Mouse (Mus musculus) stomach, embryonic 16.5 days (tissue): ENCODE results near the gene Cacna1c. TPM values are rescaled to one million over a fixed set of nuclear protein-coding genes. Genes with fewer than 3 reads are reported as not detected.

ENCODE experiments used
- ATAC-seq: fragments of 200-750 bp; cut with Nextera tagmentation; 2 replicates; pipeline ENCODE4 v1.8.0; 2017; ENCODE audit warnings: moderate number of reproducible peaks, moderate TSS enrichment; ENCODE audit not compliant: insufficient read depth, low FRiP score
- H3K27ac ChIP-seq: fragments of 300-500 bp; sonication (generic); 2 replicates; pipeline ENCODE4 v1.5.1; 2014; ENCODE audit warnings: low read length
- H3K27me3 ChIP-seq: fragments of 300-500 bp; sonication (generic); 2 replicates; pipeline ENCODE4 v1.6.1; 2014; ENCODE audit warnings: low read length, control low read depth, mixed read lengths; ENCODE audit not compliant: control insufficient read depth, insufficient read depth
- H3K36me3 ChIP-seq: fragments of 300-500 bp; sonication (generic); 2 replicates; pipeline ENCODE4 v1.6.1; 2014; ENCODE audit warnings: low read length; ENCODE audit not compliant: control insufficient read depth, insufficient read depth
- H3K4me1 ChIP-seq: fragments of 300-500 bp; sonication (generic); 2 replicates; pipeline ENCODE4 v1.6.1; 2014; ENCODE audit warnings: low read length, control low read depth, mixed read lengths; ENCODE audit not compliant: control insufficient read depth, insufficient read depth
- H3K4me2 ChIP-seq: fragments of 300-500 bp; sonication (generic); 2 replicates; pipeline ENCODE4 v1.6.1; 2014; ENCODE audit warnings: low read depth, low read length, mixed read lengths
- H3K4me3 ChIP-seq: fragments of 300-500 bp; sonication (generic); replicated peaks from 2 replicates; pipeline ENCODE4 v1.5.1; 2014; ENCODE audit warnings: mild to moderate bottlenecking, low read length
- H3K9ac ChIP-seq: fragments of 300-500 bp; sonication (generic); 2 replicates; pipeline ENCODE4 v1.6.1; 2014; ENCODE audit warnings: low read length
- H3K9me3 ChIP-seq: fragments of 300-500 bp; sonication (generic); replicated peaks from 2 replicates; pipeline ENCODE4 v1.6.1; 2016; ENCODE audit warnings: low read length, control low read depth; ENCODE audit not compliant: control insufficient read depth
- WGBS: fragments of 180-500 bp; shearing (Covaris S2); extraction: QIAGEN DNeasy Blood & Tissue Kit; methylation state at CpG from one replicate; pipeline ENCODE4 v1.1.7; 2014; 5-methylcytosine and 5-hydroxymethylcytosine counted together
- polyA plus RNA-seq: library from polyadenylated mRNA; unstranded; fragments of >200 nt; fragmentation: Nextera tagmentation; extraction: Ambion mirVana; gene quantifications from 2 replicates; pipeline ENCODE4 v1.2.1, GENCODE M21; 2015

The Cacna1c gene
- polyA plus RNA-seq, 1 experiment from 2014 or later, result 4.3 TPM

DNA sequence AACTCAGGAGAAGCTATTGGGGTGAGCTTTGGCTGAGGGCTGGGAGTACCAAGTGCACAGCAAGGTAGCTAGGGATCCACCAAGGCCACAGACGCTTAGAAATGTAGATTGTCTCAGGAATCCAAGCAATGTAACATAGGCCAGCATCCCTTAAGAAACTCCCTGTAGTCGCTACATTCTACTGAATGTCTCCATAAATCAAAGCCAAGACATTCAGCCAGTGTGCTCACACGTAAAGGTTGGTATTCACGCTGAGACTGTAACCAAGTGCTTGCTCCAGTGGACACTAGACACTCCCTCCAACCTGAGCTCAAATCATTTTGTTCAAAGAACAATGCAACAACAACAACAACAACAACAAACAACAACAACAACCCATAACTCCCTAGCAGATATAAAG is 368.0 kb downstream of the Cacna1c start:
- no peak for ATAC-seq
- no peak overlapping the region for H3K9ac ChIP-seq
- H3K27me3 ChIP-seq, result no peaks in the 10 kb centered on the region
- peaks cover 8% of the 10 kb centered on the region; the same call in 1 of the 2 replicates for H3K4me1 ChIP-seq
- no peak overlapping the region; the same call in 1 of the 2 replicates for H3K27ac ChIP-seq
- 55% methylated on average over 4 of the region's 4 CpGs for WGBS
- 0 out of 2 replicates have a peak, but pooled peaks cover 4% of the 10 kb centered on the region for H3K9me3 ChIP-seq
- H3K4me3 ChIP-seq, result no peak overlapping the region
- H3K4me2 ChIP-seq, result no peak overlapping the region
- H3K36me3 ChIP-seq, result no peaks in the 10 kb centered on the region

- no peak overlapping the region for H3K27ac ChIP-seq
- 51% methylated on average over 8 of the region's 8 CpGs for WGBS
- H3K4me2 ChIP-seq, result no peak overlapping the region
- no peak overlapping the region for H3K4me3 ChIP-seq
- H3K9me3 ChIP-seq, result 0 out of 2 replicates have a peak, but pooled peaks cover 4% of the 10 kb centered on the region
- no peak for ATAC-seq
- no peak overlapping the region for H3K9ac ChIP-seq
- no peaks in the 10 kb centered on the region for H3K36me3 ChIP-seq
- H3K4me1 ChIP-seq, result peaks cover 8% of the 10 kb centered on the region; the same call in 1 of the 2 replicates
- no peaks in the 10 kb centered on the region for H3K27me3 ChIP-seq
Observed at GRCm38 (mm10) chr6:118827560-118827959, 368.7 kb downstream of the Cacna1c start.

GRCm38 (mm10) chr6:118825400-118825871 is 370.8 kb downstream of the Cacna1c start:
- Histone ChIP-seq H3K9ac (no peak overlapping the region), H3K27ac (0 out of 2 replicates have a peak overlapping the region, but pooled peaks have one; percentile 12), H3K4me2 (no peak overlapping the region), H3K36me3 (no peaks in the 10 kb centered on the region), H3K4me1 (peaks cover 10% of the 10 kb centered on the region; the same call in 1 of the 2 replicates), H3K27me3 (no peaks in the 10 kb centered on the region), H3K9me3 (0 out of 2 replicates have a peak, but pooled peaks cover 4% of the 10 kb centered on the region), H3K4me3 (no peak overlapping the region)
- no peak for ATAC-seq
- WGBS, result 46% methylated on average over 6 of the region's 6 CpGs

GRCm38 (mm10) chr6:118821536-118821935 is 374.7 kb downstream of the Cacna1c start:
- no peak overlapping the region for H3K27ac ChIP-seq
- WGBS, result 75% methylated on average over 5 of the region's 5 CpGs

GRCm38 (mm10) chr6:118819657-118820056 is 376.6 kb downstream of the Cacna1c start:
- 51% methylated on average over 7 of the region's 7 CpGs for WGBS
- H3K4me3 ChIP-seq, result no peak overlapping the region

More at GRCm38 (mm10) chr6:118821536-118821935, 374.7 kb downstream of the Cacna1c start:
- Histone ChIP-seq H3K4me3 (no peak overlapping the region), H3K4me2 (no peak overlapping the region), H3K4me1 (peaks cover 10% of the 10 kb centered on the region; the same call in 1 of the 2 replicates), H3K9me3 (no peaks in the 10 kb centered on the region), H3K9ac (no peak overlapping the region), H3K27me3 (no peaks in the 10 kb centered on the region), H3K36me3 (no peaks in the 10 kb centered on the region)
- no peak for ATAC-seq

GRCm38 (mm10) chr6:118817928-118818503 is 378.2 kb downstream of the Cacna1c start:
- 50% methylated on average over 5 of the region's 5 CpGs for WGBS
- no peak for ATAC-seq

More at GRCm38 (mm10) chr6:118819657-118820056, 376.6 kb downstream of the Cacna1c start:
- ATAC-seq, result no peak
- Histone ChIP-seq H3K36me3 (no peaks in the 10 kb centered on the region), H3K9ac (no peak overlapping the region), H3K27me3 (no peaks in the 10 kb centered on the region), H3K4me2 (no peak overlapping the region), H3K27ac (no peak overlapping the region), H3K9me3 (no peaks in the 10 kb centered on the region), H3K4me1 (0 out of 2 replicates have a peak, but pooled peaks cover 6% of the 10 kb centered on the region)

GRCm38 (mm10) chr6:118816253-118816652 is 380.0 kb downstream of the Cacna1c start:
- Histone ChIP-seq H3K9ac (no peak overlapping the region), H3K27ac (no peak overlapping the region), H3K27me3 (no peaks in the 10 kb centered on the region), H3K4me3 (no peak overlapping the region), H3K36me3 (no peaks in the 10 kb centered on the region), H3K4me1 (0 out of 2 replicates have a peak, but pooled peaks cover 6% of the 10 kb centered on the region), H3K4me2 (no peak overlapping the region), H3K9me3 (no peaks in the 10 kb centered on the region)
- WGBS, result 83% methylated on average over 6 of the region's 6 CpGs
- no peak for ATAC-seq

More at GRCm38 (mm10) chr6:118817928-118818503, 378.2 kb downstream of the Cacna1c start:
- no peaks in the 10 kb centered on the region for H3K9me3 ChIP-seq
- 0 out of 2 replicates have a peak, but pooled peaks cover 6% of the 10 kb centered on the region for H3K4me1 ChIP-seq
- no peak overlapping the region for H3K9ac ChIP-seq
- no peak overlapping the region for H3K4me2 ChIP-seq
- no peaks in the 10 kb centered on the region for H3K27me3 ChIP-seq
- no peaks in the 10 kb centered on the region for H3K36me3 ChIP-seq
- no peak overlapping the region for H3K4me3 ChIP-seq
- no peak overlapping the region for H3K27ac ChIP-seq

- Histone ChIP-seq H3K4me1 (no peaks in the 10 kb centered on the region), H3K27ac (no peak overlapping the region), H3K4me2 (no peak overlapping the region), H3K4me3 (no peak overlapping the region), H3K9ac (no peak overlapping the region), H3K27me3 (no peaks in the 10 kb centered on the region), H3K36me3 (no peaks in the 10 kb centered on the region), H3K9me3 (no peaks in the 10 kb centered on the region)
- WGBS, result 62% methylated on average over 3 of the region's 3 CpGs
- ATAC-seq, result no peak
Observed at GRCm38 (mm10) chr6:118812556-118812955, 383.7 kb downstream of the Cacna1c start.

DNA sequence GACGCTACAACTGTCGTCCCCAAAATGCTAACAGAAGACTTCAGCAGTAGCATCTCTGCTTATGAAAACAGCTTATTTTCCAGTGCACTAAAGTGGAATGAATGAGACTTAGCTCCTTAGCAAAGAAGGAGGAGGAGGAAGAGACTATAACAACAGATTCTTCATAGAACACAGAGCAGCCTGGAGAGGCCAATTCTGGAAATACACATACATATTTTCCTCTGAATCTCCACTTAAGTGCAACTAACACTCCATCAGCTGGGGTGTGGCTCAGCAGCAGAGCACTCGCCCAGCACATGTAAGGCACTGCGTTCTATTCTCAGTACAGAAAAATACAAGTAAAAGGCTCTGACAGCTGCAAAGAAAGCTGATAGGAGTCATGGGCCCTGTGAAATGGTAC is 384.2 kb downstream of the Cacna1c start:
- H3K4me1 ChIP-seq, result no peaks in the 10 kb centered on the region
- H3K9ac ChIP-seq, result no peak overlapping the region
- 82% methylated on average over 4 of the region's 4 CpGs for WGBS
- H3K4me2 ChIP-seq, result no peak overlapping the region
- ATAC-seq, result no peak
- H3K36me3 ChIP-seq, result no peaks in the 10 kb centered on the region
- H3K27ac ChIP-seq, result no peak overlapping the region
- no peaks in the 10 kb centered on the region for H3K9me3 ChIP-seq
- H3K4me3 ChIP-seq, result no peak overlapping the region
- H3K27me3 ChIP-seq, result no peaks in the 10 kb centered on the region
